Mouse (Mus musculus) bone marrow macrophage, adult 2 months (primary cell): ENCODE results near the gene Igsf21.

Experiments
- CTCF ChIP-seq: IDR thresholded peaks from 2 replicates; pipeline ENCODE4 v1.5.1; 2012; ENCODE audit warnings: low read depth, mild to moderate bottlenecking, low read length, moderate library complexity
- POLR2A ChIP-seq: IDR thresholded peaks from 2 replicates; pipeline ENCODE4 v1.6.1; 2012; ENCODE audit warnings: mild to moderate bottlenecking, low read depth, low read length, borderline replicate concordance

GRCm38 (mm10) chr4:140217934-140218333 is 28.6 kb downstream of the Igsf21 start:
- no peak for TF ChIP-seq CTCF
- TF ChIP-seq POLR2A, result no peak
